Mouse (Mus musculus) liver, embryonic 14.5 days (tissue): Measurements from ENCODE around the gene Lrp3. TPM values are rescaled to one million over a fixed set of nuclear protein-coding genes. Genes with fewer than 3 reads are reported as not detected.

ENCODE experiments used
- ATAC-seq: fragments of 200-750 bp; cut with Nextera tagmentation; 2 replicates; pipeline ENCODE4 v1.8.0; 2017; ENCODE audit warnings: moderate number of reproducible peaks, mild to moderate bottlenecking, moderate library complexity; ENCODE audit not compliant: insufficient read depth
- DNase-seq, 3 experiments: peaks; one replicate each; pipeline ENCODE4 v3.0.0-alpha.2; 2012 to 2013; ENCODE audit warnings: low read depth in 3 of 3, low spot score in 3 of 3
- H3K27ac ChIP-seq: fragments of 300-500 bp; sonication (generic); 2 replicates; pipeline ENCODE4 v1.5.1; 2014; ENCODE audit warnings: moderate library complexity, mild to moderate bottlenecking, control low read depth, inconsistent platforms
- H3K27me3 ChIP-seq: fragments of 300-500 bp; sonication (generic); 2 replicates; pipeline ENCODE4 v1.6.1; 2014; ENCODE audit warnings: mild to moderate bottlenecking, low read length, moderate library complexity; ENCODE audit not compliant: control insufficient read depth, insufficient read depth
- H3K36me3 ChIP-seq: fragments of 300-500 bp; sonication (generic); replicated peaks from 2 replicates; pipeline ENCODE4 v1.6.1; 2014; ENCODE audit warnings: low read depth; ENCODE audit not compliant: control insufficient read depth, insufficient read depth
- H3K4me1 ChIP-seq, 2 experiments: fragments of 200-500 bp in 1 of 2; fragments of 300-500 bp in 1 of 2; sonication (generic) in 1 of 2; replicated peaks; 2 replicates each; pipeline ENCODE4 v1.6.1; 2012 to 2014; ENCODE audit warnings: antibody characterized with exemption in 1 of 2, inconsistent platforms in 1 of 2, low read length in 1 of 2; ENCODE audit not compliant: control insufficient read depth in 2 of 2, insufficient read depth in 2 of 2
- H3K4me2 ChIP-seq: fragments of 300-500 bp; sonication (generic); 2 replicates; pipeline ENCODE4 v1.6.1; 2014; ENCODE audit warnings: low read depth, mild to moderate bottlenecking, control low read depth, moderate library complexity
- H3K4me3 ChIP-seq, 2 experiments: fragments of 200-500 bp in 1 of 2; fragments of 300-500 bp in 1 of 2; sonication (generic) in 1 of 2; 2 replicates each; pipeline ENCODE4 v1.5.1; 2012 to 2014; ENCODE audit warnings: low read depth in 2 of 2, low read length in 2 of 2, mild to moderate bottlenecking in 2 of 2, control low read depth in 1 of 2, inconsistent platforms in 1 of 2, moderate library complexity in 1 of 2; ENCODE audit not compliant: insufficient read depth in 1 of 2
- H3K9ac ChIP-seq: fragments of 300-500 bp; sonication (generic); replicated peaks from 2 replicates; pipeline ENCODE4 v1.6.1; 2014; ENCODE audit warnings: mild to moderate bottlenecking, control low read depth, moderate library complexity
- H3K9me3 ChIP-seq: fragments of 300-500 bp; sonication (generic); 2 replicates; pipeline ENCODE4 v1.6.1; 2016; ENCODE audit warnings: low read length, mixed read lengths; ENCODE audit not compliant: control insufficient read depth
- CTCF ChIP-seq: IDR thresholded peaks from 2 replicates; pipeline ENCODE4 v1.5.1; 2016; ENCODE audit warnings: antibody characterized with exemption, low read depth, control low read depth
- EP300 ChIP-seq: IDR thresholded peaks from 2 replicates; pipeline ENCODE4 v1.6.1; 2016; ENCODE audit warnings: antibody characterized with exemption, low read depth
- WGBS: fragments of 180-500 bp; shearing (Covaris S2); extraction: QIAGEN DNeasy Blood & Tissue Kit; methylation state at CpG from one replicate; pipeline ENCODE4 v1.1.7; 2014; ENCODE audit not compliant: insufficient replicate concordance; 5-methylcytosine and 5-hydroxymethylcytosine counted together
- polyA plus RNA-seq, 2 experiments: library from polyadenylated mRNA; depleted of rRNA in 1 of 2; stranded (reverse) in 1 of 2; unstranded in 1 of 2; fragments of >200 nt; fragmentation: Nextera tagmentation in 1 of 2; extraction: Ambion mirVana in 1 of 2; gene quantifications; 2 replicates each; pipeline versions ENCODE4 v1.2.1 to v1.2.3; 2012 to 2014

Gene Lrp3
- polyA plus RNA-seq, 2 experiments = 0.37 to 0.66 TPM

DNA sequence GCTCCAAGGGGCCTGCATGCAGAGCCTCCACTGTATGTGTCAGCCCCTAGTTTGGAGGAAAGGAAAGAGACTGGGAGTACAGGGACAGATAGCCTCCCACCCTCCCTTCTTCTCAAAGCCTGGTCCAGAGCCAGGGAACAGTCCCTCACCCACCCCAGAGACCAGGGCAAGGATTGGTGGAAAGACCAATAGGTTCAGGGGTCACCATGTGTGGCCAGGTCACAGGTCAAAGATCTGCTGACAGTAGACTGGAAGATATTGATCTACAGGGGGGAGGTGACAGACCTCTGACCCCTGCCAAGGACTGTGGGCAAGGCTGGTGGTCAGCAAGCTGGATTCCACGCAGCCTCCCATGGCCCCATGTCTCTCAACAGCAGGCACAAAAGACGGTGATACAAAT lies 47.4 kb downstream of the Lrp3 start:
- peak in 2 of 3 experiments; percentile 26 to 28 for DNase-seq
- WGBS = 56% methylated on average over 2 of the region's 2 CpGs
- peaks cover 0 to 6% of the 10 kb centered on the region in 2 experiments; a peak in 2 of 4 replicates for H3K4me1 ChIP-seq
- H3K27me3 ChIP-seq = no peaks in the 10 kb centered on the region
- no peak overlapping the region for H3K9ac ChIP-seq
- TF ChIP-seq CTCF (no peak), EP300 (no peak)
- H3K27ac ChIP-seq = no peak overlapping the region
- no peaks in the 10 kb centered on the region for H3K36me3 ChIP-seq
- ATAC-seq = peak; percentile 64
- H3K9me3 ChIP-seq = no peaks in the 10 kb centered on the region
- H3K4me3 ChIP-seq = no peak overlapping the region
- H3K4me2 ChIP-seq = no peak overlapping the region

DNA sequence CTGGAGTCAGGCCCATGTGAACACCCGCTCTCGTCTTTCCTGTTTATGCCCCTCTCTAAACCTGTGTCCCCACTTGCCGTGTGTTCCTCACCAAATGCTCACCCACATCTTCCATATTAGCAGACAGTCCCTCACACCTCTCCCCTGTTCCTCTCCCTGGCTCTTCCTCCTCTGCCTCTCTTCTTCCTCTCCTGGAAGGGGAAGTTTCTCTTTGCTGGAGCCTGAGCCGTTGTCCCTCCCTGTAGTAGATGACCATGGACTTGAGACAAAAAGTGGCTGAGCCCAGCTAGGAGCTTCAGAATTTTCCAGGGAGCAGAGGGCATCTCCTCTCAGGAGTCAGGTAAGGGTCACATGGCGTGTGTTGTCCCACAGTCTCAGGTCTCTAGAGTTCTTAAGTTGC lies 48.3 kb downstream of the Lrp3 start:
- H3K4me2 ChIP-seq = no peak overlapping the region
- WGBS = 38% methylated on average over 5 of the region's 5 CpGs
- DNase-seq = no peak
- no peaks in the 10 kb centered on the region for H3K9me3 ChIP-seq
- no peak overlapping the region for H3K27ac ChIP-seq
- H3K4me3 ChIP-seq = no peak overlapping the region
- TF ChIP-seq EP300 = no peak
- no peak for TF ChIP-seq CTCF
- H3K27me3 ChIP-seq = no peaks in the 10 kb centered on the region
- H3K4me1 ChIP-seq = peaks cover 0 to 6% of the 10 kb centered on the region in 2 experiments; a peak in 2 of 4 replicates
- no peaks in the 10 kb centered on the region for H3K36me3 ChIP-seq
- ATAC-seq = no peak
- H3K9ac ChIP-seq = no peak overlapping the region

DNA sequence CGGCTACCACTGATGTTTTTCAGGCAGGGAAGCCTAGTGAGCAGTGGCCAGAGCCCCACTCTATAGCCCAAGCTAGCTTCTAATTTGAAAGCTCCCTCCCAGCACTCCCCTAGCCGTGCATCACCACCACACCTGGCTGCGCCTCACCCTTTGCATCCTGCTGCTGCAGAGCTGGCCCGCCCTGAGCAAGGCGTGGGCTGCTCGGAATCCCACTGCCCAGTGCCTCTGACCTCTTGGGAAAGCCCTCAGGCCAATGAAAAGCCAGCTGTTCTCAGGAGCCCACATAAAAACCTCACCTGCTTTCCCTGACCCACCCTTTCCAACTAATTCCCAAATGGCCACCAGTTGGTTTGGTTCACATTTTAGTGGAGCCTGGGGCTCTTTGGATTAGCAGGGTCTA lies 51.2 kb downstream of the Lrp3 start:
- TF ChIP-seq EP300 (no peak), CTCF (no peak)
- H3K9me3 ChIP-seq = no peaks in the 10 kb centered on the region
- H3K4me3 ChIP-seq = no peak overlapping the region
- no peak for DNase-seq
- 69% methylated on average over 6 of the region's 6 CpGs for WGBS
- H3K4me1 ChIP-seq = peaks cover 0 to 6% of the 10 kb centered on the region in 2 experiments; a peak in 2 of 4 replicates
- H3K4me2 ChIP-seq = no peak overlapping the region
- no peak for ATAC-seq
- H3K36me3 ChIP-seq = no peaks in the 10 kb centered on the region
- H3K9ac ChIP-seq = no peak overlapping the region
- H3K27ac ChIP-seq = no peak overlapping the region
- no peaks in the 10 kb centered on the region for H3K27me3 ChIP-seq

DNA sequence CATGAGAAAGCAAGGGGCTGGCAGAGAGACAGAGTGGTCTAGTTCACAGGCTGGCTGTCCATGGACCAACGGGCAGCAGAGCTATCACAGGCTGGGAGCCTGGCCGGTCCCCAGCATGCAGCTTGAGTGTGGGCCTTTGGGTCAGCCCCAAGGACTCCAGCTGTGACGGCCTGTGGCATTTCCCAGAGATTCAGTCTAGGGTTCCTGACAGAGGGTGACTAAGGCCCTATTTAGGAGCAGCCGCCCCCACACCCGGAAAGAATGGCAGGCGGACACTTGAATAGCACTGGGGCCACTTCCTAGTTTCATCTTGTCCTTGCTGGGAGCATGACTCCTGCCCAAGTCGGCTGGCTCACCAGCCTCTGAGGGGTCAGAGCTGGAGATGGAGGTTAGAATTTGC lies 51.7 kb downstream of the Lrp3 start:
- Histone ChIP-seq H3K9ac (no peak overlapping the region), H3K27me3 (no peaks in the 10 kb centered on the region), H3K4me3 (no peak overlapping the region), H3K4me1 (peaks cover 0 to 6% of the 10 kb centered on the region in 2 experiments; a peak in 2 of 4 replicates), H3K27ac (no peak overlapping the region), H3K4me2 (no peak overlapping the region), H3K9me3 (no peaks in the 10 kb centered on the region), H3K36me3 (no peaks in the 10 kb centered on the region)
- TF ChIP-seq EP300 (no peak), CTCF (no peak)
- WGBS = 52% methylated on average over 7 of the region's 7 CpGs
- no peak for ATAC-seq
- DNase-seq = no peak

DNA sequence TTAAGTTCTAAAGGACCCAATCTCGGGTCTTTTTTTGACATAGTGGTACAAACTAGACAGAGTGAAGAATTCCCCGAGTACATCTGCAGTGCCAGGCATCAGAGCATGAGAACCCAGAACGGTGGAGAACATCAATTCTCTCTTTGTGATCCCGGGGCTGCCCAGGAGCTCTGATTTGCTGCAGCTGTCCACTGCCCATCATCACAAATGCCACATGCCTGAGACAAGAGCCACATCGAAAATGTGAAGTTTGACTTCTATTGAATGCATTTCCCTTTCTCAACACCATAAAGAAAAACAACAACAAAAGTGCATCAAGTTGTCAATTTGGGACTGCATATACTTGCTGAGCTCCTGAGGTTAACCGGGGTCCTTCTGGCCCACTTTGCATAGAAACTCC lies 52.9 kb downstream of the Lrp3 start:
- H3K4me1 ChIP-seq = peaks cover 0 to 4% of the 10 kb centered on the region in 2 experiments; a peak in 2 of 4 replicates
- H3K27ac ChIP-seq = no peak overlapping the region
- H3K36me3 ChIP-seq = no peaks in the 10 kb centered on the region
- no peak overlapping the region for H3K4me2 ChIP-seq
- no peaks in the 10 kb centered on the region for H3K27me3 ChIP-seq
- TF ChIP-seq CTCF (no peak), EP300 (no peak)
- ATAC-seq = no peak
- no peak for DNase-seq
- H3K4me3 ChIP-seq = no peak overlapping the region
- 51% methylated on average over 6 of the region's 6 CpGs for WGBS
- H3K9me3 ChIP-seq = no peaks in the 10 kb centered on the region
- no peak overlapping the region for H3K9ac ChIP-seq
